Mouse (Mus musculus) left cerebral cortex, adult 18-20 months (tissue): ENCODE results near the gene Stmnd1. TPM values are rescaled to one million over a fixed set of nuclear protein-coding genes. Genes with fewer than 3 reads are reported as not detected.
"Not testable (repeated sequence)": the region's sequence is repeated elsewhere in the genome, so short reads cannot be mapped to it uniquely, and the experiment has no call there.

ENCODE experiments used
- DNase-seq, 2 experiments: peaks; one replicate each; pipeline ENCODE4 v3.0.0; 2021 to 2022; ENCODE audit warnings: low spot score in 2 of 2, mixed read lengths in 1 of 2
- total RNA-seq, 2 experiments: library from RNA; stranded (reverse); gene quantifications; 2 replicates each; pipeline ENCODE4 v1.2.3; 2021

The Stmnd1 gene
- total RNA-seq, 2 experiments from 2014 or later, result not detected

GRCm38 (mm10) chr13:46288372-46288771, 14.9 kb downstream of the Stmnd1 start:
- no peak for DNase-seq

- no peak for DNase-seq
These were observed 17.0 kb downstream of the Stmnd1 start for GRCm38 (mm10) chr13:46290537-46290936.

GRCm38 (mm10) chr13:46294365-46294764, 20.8 kb downstream of the Stmnd1 start:
- DNase-seq, result no peak

GRCm38 (mm10) chr13:46297701-46298100, 24.2 kb downstream of the Stmnd1 start:
- no peak for DNase-seq

GRCm38 (mm10) chr13:46310790-46311189, 37.3 kb downstream of the Stmnd1 start:
- peak; percentile 76 for DNase-seq

- no peak for DNase-seq
These were observed 39.7 kb downstream of the Stmnd1 start for GRCm38 (mm10) chr13:46313176-46313575.

- DNase-seq, result no peak
These were observed 41.6 kb downstream of the Stmnd1 start for GRCm38 (mm10) chr13:46315165-46315564.

GRCm38 (mm10) chr13:46326351-46326985, 52.9 kb downstream of the Stmnd1 start:
- DNase-seq, result no peak

GRCm38 (mm10) chr13:46335020-46335419, 61.5 kb downstream of the Stmnd1 start:
- peak; percentile 57 to 58 for DNase-seq

- DNase-seq, result not testable (repeated sequence)
These were observed 62.8 kb downstream of the Stmnd1 start for GRCm38 (mm10) chr13:46336281-46336680.

GRCm38 (mm10) chr13:46337791-46338190, 64.3 kb downstream of the Stmnd1 start:
- no peak for DNase-seq

- DNase-seq, result no peak
These were observed 66.4 kb downstream of the Stmnd1 start for GRCm38 (mm10) chr13:46339954-46340353.

GRCm38 (mm10) chr13:46340583-46340982, 67.1 kb downstream of the Stmnd1 start:
- no peak for DNase-seq

GRCm38 (mm10) chr13:46341419-46341818, 67.9 kb downstream of the Stmnd1 start:
- no peak for DNase-seq

GRCm38 (mm10) chr13:46343226-46343625, 69.7 kb downstream of the Stmnd1 start:
- DNase-seq, result peak; percentile 35 to 51

- peak in 1 of 2 experiments; percentile 20 for DNase-seq
These were observed 73.5 kb downstream of the Stmnd1 start for GRCm38 (mm10) chr13:46346830-46347512.

- no peak for DNase-seq
These were observed 76.1 kb downstream of the Stmnd1 start for GRCm38 (mm10) chr13:46349664-46350063.

Other genes with a start within 250 kb of the Stmnd1 start
- 10 to 100 TPM; 25.0 to 33.0 TPM for gene Rbm24, start 144.7 kb downstream of the Stmnd1 start, total RNA-seq
- gene Cap2, start 228.1 kb downstream of the Stmnd1 start, total RNA-seq, result 100 to 1,000 TPM; 265 to 282 TPM